Mouse (Mus musculus): ENCODE results near the gene Tcta. TPM values are rescaled to one million over a fixed set of nuclear protein-coding genes. Genes with fewer than 3 reads are reported as not detected.

Gene Tcta
- polyA plus RNA-seq, 1 experiment from 2014 or later, result 35.0 TPM

Other genes with a start within 250 kb of the Tcta start
- 0.25 TPM in 2 replicates for gene Mst1, start 225.7 kb downstream of the Tcta start, polyA plus RNA-seq (2014; fragmentation: Nextera tagmentation; extraction: Ambion mirVana)
- gene Rnf123, start 222.8 kb downstream of the Tcta start, polyA plus RNA-seq (2014; fragmentation: Nextera tagmentation; extraction: Ambion mirVana), result 24.3 and 26.5 TPM in 2 replicates
- gene Apeh, start 211.6 kb downstream of the Tcta start, polyA plus RNA-seq (2014; fragmentation: Nextera tagmentation; extraction: Ambion mirVana), result 54.3 and 55.3 TPM in 2 replicates
- gene Bsn, start 115.8 kb downstream of the Tcta start, polyA plus RNA-seq (2014; fragmentation: Nextera tagmentation; extraction: Ambion mirVana), result 3.9 and 4.4 TPM in 2 replicates
- 51.0 and 52.0 TPM in 2 replicates for gene Dag1, start 42.2 kb downstream of the Tcta start, polyA plus RNA-seq (2014; fragmentation: Nextera tagmentation; extraction: Ambion mirVana)
- gene Nicn1, start 15.7 kb downstream of the Tcta start, polyA plus RNA-seq (2014; fragmentation: Nextera tagmentation; extraction: Ambion mirVana), result 64.5 and 66.4 TPM in 2 replicates
- gene Amt, start 9.3 kb downstream of the Tcta start, polyA plus RNA-seq (2014; fragmentation: Nextera tagmentation; extraction: Ambion mirVana), result 20.5 and 23.8 TPM in 2 replicates
- 270 and 295 TPM in 2 replicates for gene Rhoa, start within 50 bp of the Tcta start, polyA plus RNA-seq (2014; fragmentation: Nextera tagmentation; extraction: Ambion mirVana)
- gene Gpx1, start 32.7 kb upstream of the Tcta start, polyA plus RNA-seq (2014; fragmentation: Nextera tagmentation; extraction: Ambion mirVana), result 821 and 840 TPM in 2 replicates
- gene Usp4, start 41.7 kb upstream of the Tcta start, polyA plus RNA-seq (2014; fragmentation: Nextera tagmentation; extraction: Ambion mirVana), result 131 and 143 TPM in 2 replicates
- gene 1700102P08Rik, start 86.6 kb upstream of the Tcta start, polyA plus RNA-seq (2014; fragmentation: Nextera tagmentation; extraction: Ambion mirVana), result 1.0 and 1.8 TPM in 2 replicates
- 1.3 and 1.6 TPM in 2 replicates for gene Ccdc36, start 122.3 kb upstream of the Tcta start, polyA plus RNA-seq (2014; fragmentation: Nextera tagmentation; extraction: Ambion mirVana)
- gene BC048562, start 130.3 kb upstream of the Tcta start, polyA plus RNA-seq (2014; fragmentation: Nextera tagmentation; extraction: Ambion mirVana), result not detected in 2 replicates
- 44.1 TPM in 2 replicates for gene Ccdc71, start 154.4 kb upstream of the Tcta start, polyA plus RNA-seq (2014; fragmentation: Nextera tagmentation; extraction: Ambion mirVana)
- 23.8 and 28.8 TPM in 2 replicates for gene Klhdc8b, start 155.4 kb upstream of the Tcta start, polyA plus RNA-seq (2014; fragmentation: Nextera tagmentation; extraction: Ambion mirVana)
- gene Lamb2, start 173.6 kb upstream of the Tcta start, polyA plus RNA-seq (2014; fragmentation: Nextera tagmentation; extraction: Ambion mirVana), result 11.3 and 13.4 TPM in 2 replicates
- gene Usp19, start 184.4 kb upstream of the Tcta start, polyA plus RNA-seq (2014; fragmentation: Nextera tagmentation; extraction: Ambion mirVana), result 58.9 and 60.4 TPM in 2 replicates
- gene Qars, start 201.5 kb upstream of the Tcta start, polyA plus RNA-seq (2014; fragmentation: Nextera tagmentation; extraction: Ambion mirVana), result 98.1 and 101 TPM in 2 replicates
- gene Qrich1, start 210.6 kb upstream of the Tcta start, polyA plus RNA-seq (2014; fragmentation: Nextera tagmentation; extraction: Ambion mirVana), result 154 and 166 TPM in 2 replicates

Data from hindbrain, embryonic 11.5 days (tissue).